Mouse (Mus musculus) megakaryocyte, embryonic 14.5 days (primary cell): ENCODE results near the gene Gdf2. TPM values are rescaled to one million over a fixed set of nuclear protein-coding genes. Genes with fewer than 3 reads are reported as not detected.
A peak's percentile ranks its signal among the peaks of the same experiment; 100 is the strongest.

Experiments
- H3K27me3 ChIP-seq: replicated peaks from 2 replicates; pipeline ENCODE3; 2012; ENCODE audit warnings: inconsistent platforms
- H3K36me3 ChIP-seq: replicated peaks from 2 replicates; pipeline ENCODE3; 2012; ENCODE audit warnings: low read length, inconsistent platforms, mixed read lengths
- H3K4me1 ChIP-seq: 2 replicates; pipeline ENCODE4 v1.6.1; 2012; ENCODE audit warnings: inconsistent platforms
- H3K4me3 ChIP-seq: replicated peaks from 2 replicates; pipeline ENCODE3; 2012; ENCODE audit warnings: moderate library complexity, mild to moderate bottlenecking, inconsistent platforms
- H3K9me3 ChIP-seq: 2 replicates; pipeline ENCODE4 v1.6.1; 2012; ENCODE audit warnings: inconsistent platforms
- FLI1 ChIP-seq: IDR thresholded peaks from 2 replicates; pipeline ENCODE4 v1.6.1; 2012; ENCODE audit warnings: low read length, inconsistent platforms, mixed read lengths
- GATA1 ChIP-seq: IDR thresholded peaks from 3 replicates; pipeline ENCODE4 v1.6.1; 2012; ENCODE audit warnings: mixed read lengths, low read length, inconsistent platforms, borderline replicate concordance
- polyA plus RNA-seq: library from polyadenylated mRNA; stranded (reverse); fragments of >175 nt; gene quantifications from 2 replicates; pipeline ENCODE4 v1.2.3, GENCODE M21; 2012; ENCODE audit warnings: low replicate concordance; ENCODE audit not compliant: insufficient read depth

The Gdf2 gene
- polyA plus RNA-seq, 1 experiment: not detected

- no peaks in the 10 kb centered on the region for H3K4me1 ChIP-seq
- no peaks in the 10 kb centered on the region for H3K27me3 ChIP-seq
- H3K36me3 ChIP-seq: no peaks in the 10 kb centered on the region
- H3K4me3 ChIP-seq: no peak overlapping the region
- no peak for TF ChIP-seq GATA1
- TF ChIP-seq FLI1: no peak
- peaks cover 34% of the 10 kb centered on the region for H3K9me3 ChIP-seq
These were observed 15.2 kb downstream of the Gdf2 start for GRCm38 (mm10) chr14:33956055-33956454.

DNA sequence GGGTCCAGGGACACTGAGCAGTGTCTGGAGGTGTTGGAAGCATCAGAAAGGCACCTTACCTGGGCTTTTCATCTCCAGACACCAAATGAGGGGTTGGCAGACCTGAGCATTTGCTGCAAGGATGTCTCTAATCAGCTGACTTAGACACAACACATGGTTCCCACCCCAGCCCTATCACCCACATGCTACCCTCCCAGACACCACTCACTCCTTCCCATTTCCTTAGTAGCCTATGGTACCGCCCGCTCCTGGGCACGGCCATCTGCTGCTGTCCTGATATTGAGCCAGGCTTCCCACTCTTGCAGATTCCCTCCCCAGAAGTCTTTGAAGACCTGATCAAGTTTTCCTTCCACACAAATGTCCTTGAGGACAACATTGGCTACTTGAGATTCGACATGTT lies 17.3 kb downstream of the Gdf2 start:
- Histone ChIP-seq H3K9me3 (peaks cover 34% of the 10 kb centered on the region), H3K27me3 (no peaks in the 10 kb centered on the region), H3K4me3 (no peak overlapping the region), H3K36me3 (no peaks in the 10 kb centered on the region), H3K4me1 (no peaks in the 10 kb centered on the region)
- TF ChIP-seq FLI1 (no peak), GATA1 (no peak)

DNA sequence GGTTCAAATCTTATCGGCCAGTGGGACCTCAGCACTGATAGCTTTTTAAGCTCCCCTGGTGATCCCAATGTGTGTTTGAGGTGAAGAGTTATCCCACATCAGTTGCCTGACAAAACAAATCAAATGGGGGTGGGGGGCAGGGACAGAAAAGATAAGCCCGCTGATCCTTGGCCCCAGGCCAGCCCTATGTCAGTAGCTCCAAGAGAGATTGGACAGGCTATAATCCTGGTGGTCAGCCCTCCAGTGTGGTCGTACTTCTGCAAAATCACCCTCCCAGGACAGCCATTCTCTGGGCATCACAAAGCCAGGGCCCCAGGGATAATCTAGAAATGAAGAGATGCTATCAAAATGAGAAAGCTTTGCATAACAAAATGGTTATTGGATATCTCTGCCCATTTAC lies 18.0 kb downstream of the Gdf2 start:
- Histone ChIP-seq H3K9me3 (peaks cover 32% of the 10 kb centered on the region), H3K36me3 (no peaks in the 10 kb centered on the region), H3K4me1 (no peaks in the 10 kb centered on the region), H3K27me3 (no peaks in the 10 kb centered on the region), H3K4me3 (no peak overlapping the region)
- TF ChIP-seq GATA1 (no peak), FLI1 (no peak)

- Histone ChIP-seq H3K27me3 (no peaks in the 10 kb centered on the region), H3K4me3 (no peak overlapping the region), H3K4me1 (no peaks in the 10 kb centered on the region), H3K36me3 (no peaks in the 10 kb centered on the region), H3K9me3 (peaks cover 27% of the 10 kb centered on the region)
- TF ChIP-seq FLI1 (no peak), GATA1 (no peak)
These were observed 18.5 kb downstream of the Gdf2 start for GRCm38 (mm10) chr14:33959341-33959740.

GRCm38 (mm10) chr14:33965675-33966074 lies 24.8 kb downstream of the Gdf2 start:
- no peak overlapping the region for H3K4me3 ChIP-seq
- TF ChIP-seq GATA1 (no peak), FLI1 (no peak)
- H3K27me3 ChIP-seq: no peaks in the 10 kb centered on the region
- H3K4me1 ChIP-seq: no peaks in the 10 kb centered on the region
- peaks cover 17% of the 10 kb centered on the region; the same call in 1 of the 2 replicates for H3K9me3 ChIP-seq
- H3K36me3 ChIP-seq: no peaks in the 10 kb centered on the region

- Histone ChIP-seq H3K9me3 (peaks cover 21% of the 10 kb centered on the region; the same call in 1 of the 2 replicates), H3K4me1 (no peaks in the 10 kb centered on the region), H3K36me3 (no peaks in the 10 kb centered on the region), H3K4me3 (peak overlapping the region; percentile 33), H3K27me3 (no peaks in the 10 kb centered on the region)
- TF ChIP-seq GATA1 (no peak), FLI1 (no peak)
These were observed 31.8 kb downstream of the Gdf2 start for GRCm38 (mm10) chr14:33972679-33973078.

- H3K4me1 ChIP-seq: no peaks in the 10 kb centered on the region
- H3K36me3 ChIP-seq: no peaks in the 10 kb centered on the region
- peaks cover 7% of the 10 kb centered on the region for H3K27me3 ChIP-seq
- peaks cover 31% of the 10 kb centered on the region; the same call in 1 of the 2 replicates for H3K9me3 ChIP-seq
- H3K4me3 ChIP-seq: peak overlapping the region; percentile 24
- no peak for TF ChIP-seq FLI1
- no peak for TF ChIP-seq GATA1
These were observed 33.9 kb downstream of the Gdf2 start for GRCm38 (mm10) chr14:33974752-33975151.

- Histone ChIP-seq H3K36me3 (no peaks in the 10 kb centered on the region), H3K27me3 (peaks cover 7% of the 10 kb centered on the region), H3K4me3 (no peak overlapping the region), H3K4me1 (no peaks in the 10 kb centered on the region), H3K9me3 (peaks cover 12% of the 10 kb centered on the region; the same call in 1 of the 2 replicates)
- TF ChIP-seq FLI1 (no peak), GATA1 (no peak)
These were observed 36.9 kb downstream of the Gdf2 start for GRCm38 (mm10) chr14:33977748-33978147.

DNA sequence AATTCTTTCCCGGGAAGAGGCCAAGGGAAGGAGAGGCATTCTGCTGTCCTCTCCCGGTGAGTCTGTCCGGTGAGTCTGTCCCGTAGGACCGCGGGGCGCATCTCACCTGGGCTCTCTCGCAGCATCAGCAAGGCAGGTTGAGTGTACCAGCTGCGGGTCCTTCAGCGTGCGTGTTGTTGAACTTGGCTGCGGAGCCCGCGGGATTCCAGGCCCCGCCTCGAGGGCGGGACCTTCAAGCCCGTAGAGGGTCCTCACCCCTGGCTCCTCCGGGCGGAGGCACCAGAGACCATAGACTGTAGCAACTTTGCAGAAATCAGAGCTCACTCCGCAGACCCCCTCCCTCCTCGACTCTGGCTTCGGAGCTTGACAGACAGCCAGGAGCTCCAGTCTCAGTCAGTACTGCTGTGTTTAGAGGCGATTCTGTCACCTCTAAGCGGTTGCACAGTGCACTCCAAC lies 37.8 kb downstream of the Gdf2 start, which contains the start of gene Zfp488:
Zfp488 (minus strand) TSS at position 161 of the 456 bp plus-strand sequence.
- Histone ChIP-seq H3K36me3 (no peaks in the 10 kb centered on the region), H3K9me3 (peaks cover 12% of the 10 kb centered on the region; the same call in 1 of the 2 replicates), H3K4me3 (no peak within 1 kb of the TSS), H3K4me1 (no peaks in the 10 kb centered on the region), H3K27me3 (peaks cover 7% of the 10 kb centered on the region)
- TF ChIP-seq FLI1 (no peak), GATA1 (no peak)

GRCm38 (mm10) chr14:33989201-33989600 lies 48.4 kb downstream of the Gdf2 start:
- TF ChIP-seq FLI1: no peak
- no peak for TF ChIP-seq GATA1
- Histone ChIP-seq H3K4me3 (no peak overlapping the region), H3K27me3 (no peaks in the 10 kb centered on the region), H3K9me3 (0 out of 2 replicates have a peak, but pooled peaks cover 24% of the 10 kb centered on the region), H3K36me3 (no peaks in the 10 kb centered on the region), H3K4me1 (no peaks in the 10 kb centered on the region)

DNA sequence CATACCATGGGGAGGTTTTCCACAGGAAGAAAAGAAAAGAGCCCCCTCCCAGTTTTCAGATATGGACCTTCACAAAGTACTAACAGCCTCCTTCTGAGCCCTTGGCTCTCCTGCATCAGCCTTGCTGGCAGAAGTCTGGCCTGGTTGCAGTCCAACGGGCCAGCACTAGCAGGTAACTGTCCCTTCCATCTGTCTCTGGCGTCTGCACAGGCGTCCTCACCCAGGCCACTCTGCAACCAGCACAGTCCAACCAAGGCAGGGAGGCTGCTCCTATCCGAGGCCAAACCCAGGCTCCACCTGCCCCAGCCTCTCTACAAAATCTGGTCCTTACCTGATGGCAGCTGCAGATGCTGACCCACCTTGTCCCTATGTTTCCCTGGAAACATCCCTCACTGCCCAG lies 51.1 kb downstream of the Gdf2 start:
- H3K36me3 ChIP-seq: no peaks in the 10 kb centered on the region
- no peak overlapping the region for H3K4me3 ChIP-seq
- no peaks in the 10 kb centered on the region for H3K4me1 ChIP-seq
- H3K27me3 ChIP-seq: no peaks in the 10 kb centered on the region
- H3K9me3 ChIP-seq: peaks cover 30% of the 10 kb centered on the region; the same call in 1 of the 2 replicates
- no peak for TF ChIP-seq FLI1
- no peak for TF ChIP-seq GATA1
